In the genomic region with DNA sequence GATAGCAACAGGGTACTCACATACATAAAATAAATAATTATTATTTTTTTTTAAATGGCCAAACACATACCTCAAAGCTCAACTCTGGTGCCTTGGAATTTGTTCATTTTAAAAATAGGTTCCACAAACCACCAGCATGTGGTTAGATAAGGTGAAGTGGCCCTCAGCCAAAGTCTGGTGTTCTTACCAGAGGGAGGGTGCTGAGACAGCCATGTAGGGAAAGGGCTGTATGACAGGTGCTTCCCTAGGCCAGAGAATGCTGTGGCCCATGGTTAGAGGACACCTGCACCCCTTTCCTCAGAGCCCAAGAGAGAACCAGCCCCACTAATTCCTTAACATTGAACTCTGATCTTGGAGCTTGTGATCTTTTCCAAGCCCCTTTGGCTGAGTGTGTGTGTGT, we compare ENCODE assay signal across 31 mouse cellular contexts. TPM values are rescaled to one million over a fixed set of nuclear protein-coding genes. Genes with fewer than 3 reads are reported as not detected.
A peak's percentile ranks its signal among the peaks of the same experiment; 100 is the strongest.
DNase-seq lines count a peak whose midpoint lies in the region; ATAC-seq and TF ChIP-seq lines count a peak whose summit lies in the region.
"Had no signal": no experiment of that assay in that cellular context is flagged by ENCODE, and none has a peak within 500 bp of the region (broad histone marks: within the 10 kb centered on the region; RNA-seq: fewer than 3 reads in every experiment).

No protein-coding gene starts in this region.

- H3K4me3 ChIP-seq in MEL (ENCODE audit: control insufficient read depth in 1 of 2, insufficient read depth in 1 of 2, low read depth in 2 of 2, low read length in 2 of 2): no peak overlapping the region
- H3K4me3 ChIP-seq: embryonic facial prominence, embryonic 13.5 days; embryonic facial prominence, embryonic 15.5 days; erythroblast, embryonic 14.5 days; forebrain, embryonic 10.5 days; forebrain, embryonic 12.5 days had no signal

- TF ChIP-seq CTCF in MEL (IDR thresholded peaks at IDR 0.05 in 2 of 3, conservative IDR thresholded peaks at IDR 0.05 in 1 of 3; ENCODE audit: control insufficient read depth in 1 of 3, insufficient read depth in 1 of 3, low read depth in 2 of 3, low read length in 3 of 3, poor library complexity in 1 of 3, severe bottlenecking in 1 of 3): no peak

- no peaks in the 10 kb centered on the region for H3K36me3 ChIP-seq in MEL (ENCODE audit: control insufficient read depth in 1 of 2, insufficient read depth in 2 of 2, low read length in 2 of 2)
- H3K36me3 ChIP-seq: embryonic facial prominence, embryonic 13.5 days; embryonic facial prominence, embryonic 15.5 days; G1E had no signal

- H3K9me3 ChIP-seq in MEL (replicated peaks; ENCODE audit: insufficient read depth, low read length): no peaks in the 10 kb centered on the region
- H3K9me3 ChIP-seq: embryonic facial prominence, embryonic 13.5 days; embryonic facial prominence, embryonic 15.5 days; forebrain, embryonic 10.5 days; forebrain, embryonic 12.5 days; G1E had no signal

- no peaks in the 10 kb centered on the region for H3K4me1 ChIP-seq in MEL (ENCODE audit: control insufficient read depth in 1 of 2, insufficient read depth in 2 of 2, low read length in 2 of 2)
- H3K4me1 ChIP-seq: embryonic facial prominence, embryonic 13.5 days; embryonic facial prominence, embryonic 15.5 days; forebrain, embryonic 12.5 days had no signal

- H3K27ac ChIP-seq in MEL (ENCODE audit: control insufficient read depth, low read depth, low read length): no peak overlapping the region
- H3K27ac ChIP-seq: embryonic facial prominence, embryonic 13.5 days; embryonic facial prominence, embryonic 15.5 days; forebrain, embryonic 10.5 days; forebrain, embryonic 12.5 days had no signal

- H3K79me2 ChIP-seq in MEL (ENCODE audit: control insufficient read depth, insufficient read depth, low read length, poor library complexity): no peaks in the 10 kb centered on the region

- H3K27me3 ChIP-seq in MEL (ENCODE audit: control insufficient read depth in 1 of 2, insufficient read depth in 2 of 2, low read length in 2 of 2): peaks cover 3 to 9% of the 10 kb centered on the region in 2 experiments; a peak in 3 of 4 replicates
- H3K27me3 ChIP-seq: embryonic facial prominence, embryonic 13.5 days; embryonic facial prominence, embryonic 15.5 days; forebrain, embryonic 12.5 days; Patski had no signal

- peak; percentile 37 to 38; a peak in 1 of 4 replicates for ATAC-seq in hematopoietic stem cell, adult 5-6 weeks (replicated peaks in 1 of 2; ENCODE audit: insufficient read depth in 1 of 2, low FRiP score in 2 of 2, low TSS enrichment in 1 of 2, low read depth in 1 of 2, poor library complexity in 2 of 2, severe bottlenecking in 2 of 2)
- ATAC-seq in megakaryocyte-erythroid progenitor cell, adult 5-6 weeks (replicated peaks; ENCODE audit: low FRiP score, low TSS enrichment, poor library complexity, severe bottlenecking): peak; percentile 83
- ATAC-seq: activated CD4-positive, CD25-positive, alpha-beta regulatory T cell, adult 4 months; CD4-positive, CD25-positive, alpha-beta regulatory T cell, adult 4 months; forebrain, embryonic 14.5 days; forebrain, embryonic 16.5 days; Patski had no signal

- TF ChIP-seq POLR2A in MEL (IDR thresholded peaks at IDR 0.05; ENCODE audit: control insufficient read depth in 1 of 2, insufficient read depth in 1 of 2, low read depth in 1 of 2, low read length in 2 of 2, poor library complexity in 1 of 2): no peak

- peak; percentile 25 to 31 for DNase-seq in heart, adult 18-20 months
- no peak for DNase-seq in heart, postnatal 4 days
- DNase-seq in MEL (ENCODE audit: low read depth, low spot score): peak; percentile 56
- no peak for DNase-seq in MN1 (ENCODE audit: low spot score)
- no peak for DNase-seq in adrenal gland, postnatal 25 days
- DNase-seq: adrenal gland, adult 8-10 months; adrenal gland, postnatal 14 days; B cell, adult 2 months; cerebellum, adult 11 months; cerebellum, adult 18-20 months; cerebellum, adult 8-10 months; cerebellum, adult 9-11 months; cerebellum, postnatal 14 days; cerebellum, postnatal 36 days; embryo, embryonic 11 days had no signal

- TF ChIP-seq RAD21 in MEL (IDR thresholded peaks at IDR 0.05; ENCODE audit: low read depth, low read length): no peak

- no peak overlapping the region for H3K9ac ChIP-seq in MEL (ENCODE audit: control insufficient read depth, low read depth, low read length, poor library complexity, severe bottlenecking)
- H3K9ac ChIP-seq: embryonic facial prominence, embryonic 13.5 days; embryonic facial prominence, embryonic 15.5 days; forebrain, embryonic 12.5 days had no signal

- no peak for TF ChIP-seq EP300 in MEL (IDR thresholded peaks at IDR 0.05; ENCODE audit: low read depth in 1 of 2, low read length in 2 of 2)

TF ChIP-seq in MEL, 35 proteins besides CTCF, POLR2A, EP300 and RAD21:
- TF ChIP-seq USF1 (IDR thresholded peaks at IDR 0.05; ENCODE audit: low read depth, low read length): no peak
- no peak for TF ChIP-seq NELFE (IDR thresholded peaks at IDR 0.05; ENCODE audit: low read depth, low read length)
- 0 out of 2 replicates have a peak, but pooled peaks have one; percentile 18 for TF ChIP-seq GATA1 (IDR thresholded peaks at IDR 0.05; ENCODE audit: low read depth, low read length)
- no peak for TF ChIP-seq MYB (IDR thresholded peaks at IDR 0.05; ENCODE audit: low read depth, low read length)
- TF ChIP-seq SIN3A (IDR thresholded peaks at IDR 0.05; ENCODE audit: low read length): no peak
- no peak for TF ChIP-seq POLR2AphosphoS2 (IDR thresholded peaks at IDR 0.05; ENCODE audit: low read length)
TF ChIP-seq in MEL: peak in this region for 1.

RNA-seq across cellular contexts. Expression of gene Birc7, which starts 11.4 kb away (rescaled TPM):
- not detected for total RNA-seq in heart, adult 18-20 months (2021)
- not detected for total RNA-seq in heart, postnatal 4 days (2021)
- not detected in 2 replicates for total RNA-seq in MEL (2012; rRNA removed)
- not detected for polyA plus RNA-seq in MEL (2012; ENCODE audit: insufficient read depth in 1 of 2, insufficient read length in 2 of 2, low read depth in 1 of 2, low replicate concordance in 2 of 2, missing spikeins in 1 of 2)
- not detected in 2 replicates for total RNA-seq in hematopoietic stem cell, adult 5-6 weeks (2017)
- not detected in 2 replicates for total RNA-seq in megakaryocyte-erythroid progenitor cell, adult 5-6 weeks (2014; fragmentation: Nextera tagmentation)
- not detected in 2 replicates for total RNA-seq in megakaryocyte-erythroid progenitor cell, adult 5-6 weeks (2017)
- not detected in 2 replicates for total RNA-seq in adrenal gland, postnatal 25 days (2021)
- total RNA-seq: adrenal gland, adult 18-20 months; adrenal gland, adult 8-10 months; adrenal gland, postnatal 14 days; adrenal gland, postnatal 4 days; CH12.LX; G1E had no signal
- polyA plus RNA-seq: activated CD4-positive, CD25-positive, alpha-beta regulatory T cell, adult 4 months; CD4-positive, CD25-positive, alpha-beta regulatory T cell, adult 4 months; embryonic facial prominence, embryonic 13.5 days; embryonic facial prominence, embryonic 15.5 days; erythroblast, embryonic 14.5 days; forebrain, embryonic 14.5 days; forebrain, embryonic 16.5 days; G1E; Patski had no signal

RNA-seq across cellular contexts. Expression of gene Nkain4, which starts 14.3 kb away (rescaled TPM):
- 1 to 10 TPM; 5.4 to 9.0 TPM for total RNA-seq in heart, adult 18-20 months (2021)
- 10 to 100 TPM; 12.5 to 13.4 TPM for total RNA-seq in heart, postnatal 4 days (2021)
- not detected in 2 replicates for total RNA-seq in MEL (2012; rRNA removed)
- not detected for polyA plus RNA-seq in MEL (2012; ENCODE audit: insufficient read depth in 1 of 2, insufficient read length in 2 of 2, low read depth in 1 of 2, low replicate concordance in 2 of 2, missing spikeins in 1 of 2)
- total RNA-seq in hematopoietic stem cell, adult 5-6 weeks (2017): not detected in 2 replicates
- total RNA-seq in megakaryocyte-erythroid progenitor cell, adult 5-6 weeks (2014; fragmentation: Nextera tagmentation): not detected in 2 replicates
- not detected in 2 replicates for total RNA-seq in megakaryocyte-erythroid progenitor cell, adult 5-6 weeks (2017)
- 2.2 and 2.7 TPM in 2 replicates for total RNA-seq in adrenal gland, postnatal 25 days (2021)
- total RNA-seq: CH12.LX, G1E had no signal
- polyA plus RNA-seq: activated CD4-positive, CD25-positive, alpha-beta regulatory T cell, adult 4 months; CD4-positive, CD25-positive, alpha-beta regulatory T cell, adult 4 months; erythroblast, embryonic 14.5 days; G1E had no signal

RNA-seq across cellular contexts. Expression of gene Ythdf1, which starts 19.4 kb away (rescaled TPM):
- total RNA-seq in heart, adult 18-20 months (2021): 10 to 100 TPM; 33.2 to 33.3 TPM
- 10 to 100 TPM; 47.0 to 47.8 TPM for total RNA-seq in heart, postnatal 4 days (2021)
- 33.0 and 36.8 TPM in 2 replicates for total RNA-seq in MEL (2012; rRNA removed)
- 10 to 100 TPM in 1 of 2 experiments, not detected in 1; 72.2 TPM for polyA plus RNA-seq in MEL (2012; ENCODE audit: insufficient read depth in 1 of 2, insufficient read length in 2 of 2, low read depth in 1 of 2, low replicate concordance in 2 of 2, missing spikeins in 1 of 2)
- total RNA-seq in hematopoietic stem cell, adult 5-6 weeks (2017): 32.6 and 33.7 TPM in 2 replicates
- total RNA-seq in megakaryocyte-erythroid progenitor cell, adult 5-6 weeks (2014; fragmentation: Nextera tagmentation): 58.9 and 67.4 TPM in 2 replicates
- 26.4 and 38.3 TPM in 2 replicates for total RNA-seq in megakaryocyte-erythroid progenitor cell, adult 5-6 weeks (2017)
- 43.5 and 54.0 TPM in 2 replicates for total RNA-seq in adrenal gland, postnatal 25 days (2021)

RNA-seq across cellular contexts. Expression of gene Arfgap1, which starts 26.8 kb away (rescaled TPM):
- total RNA-seq in heart, adult 18-20 months (2021): 10 to 100 TPM; 27.3 to 30.2 TPM
- total RNA-seq in heart, postnatal 4 days (2021): 10 to 100 TPM; 64.5 to 64.8 TPM
- total RNA-seq in MEL (2012; rRNA removed): 39.3 and 50.5 TPM in 2 replicates
- 10 to 100 TPM in 1 of 2 experiments, not detected in 1; 57.1 TPM for polyA plus RNA-seq in MEL (2012; ENCODE audit: insufficient read depth in 1 of 2, insufficient read length in 2 of 2, low read depth in 1 of 2, low replicate concordance in 2 of 2, missing spikeins in 1 of 2)
- 27.6 and 44.8 TPM in 2 replicates for total RNA-seq in hematopoietic stem cell, adult 5-6 weeks (2017)
- total RNA-seq in megakaryocyte-erythroid progenitor cell, adult 5-6 weeks (2014; fragmentation: Nextera tagmentation): 35.0 and 41.9 TPM in 2 replicates
- 27.1 and 32.0 TPM in 2 replicates for total RNA-seq in megakaryocyte-erythroid progenitor cell, adult 5-6 weeks (2017)
- 48.6 and 65.6 TPM in 2 replicates for total RNA-seq in adrenal gland, postnatal 25 days (2021)

RNA-seq across cellular contexts. Expression of gene Col20a1, which starts 46.1 kb away (rescaled TPM):
- total RNA-seq in heart, adult 18-20 months (2021): under 1 TPM; 0.37 to 0.46 TPM
- under 1 TPM; 0.29 to 0.33 TPM for total RNA-seq in heart, postnatal 4 days (2021)
- 0.13 and 0.23 TPM in 2 replicates for total RNA-seq in MEL (2012; rRNA removed)
- polyA plus RNA-seq in MEL (2012; ENCODE audit: insufficient read depth in 1 of 2, insufficient read length in 2 of 2, low read depth in 1 of 2, low replicate concordance in 2 of 2, missing spikeins in 1 of 2): under 1 TPM in 1 of 2 experiments, not detected in 1; 0.40 TPM
- 0.45 TPM in 1 of 2 replicates, not detected in the other for total RNA-seq in hematopoietic stem cell, adult 5-6 weeks (2017)
- total RNA-seq in megakaryocyte-erythroid progenitor cell, adult 5-6 weeks (2014; fragmentation: Nextera tagmentation): 0.79 TPM in 1 of 2 replicates, not detected in the other
- 0.38 and 0.42 TPM in 2 replicates for total RNA-seq in megakaryocyte-erythroid progenitor cell, adult 5-6 weeks (2017)
- 2.6 and 3.4 TPM in 2 replicates for total RNA-seq in adrenal gland, postnatal 25 days (2021)

Comparison
In these comparisons a context has a peak if more than half of its experiments do, and no peak if none do; other contexts are left out.
1. DNase-seq: peak in heart, adult 18-20 months (2 of 2) and MEL (single experiment); none in heart, postnatal 4 days (single experiment), MN1 (single experiment) and adrenal gland, postnatal 25 days (single experiment).